Mouse (Mus musculus): ENCODE measurements around the gene Ctnna3. TPM values are rescaled to one million over a fixed set of nuclear protein-coding genes. Genes with fewer than 3 reads are reported as not detected.
"Not testable (repeated sequence)": the region's sequence is repeated elsewhere in the genome, so short reads cannot be mapped to it uniquely, and the experiment has no call there.

Ctnna3 gene
- polyA plus RNA-seq, 1 experiment from 2014 or later: 0.39 TPM

- Histone ChIP-seq H3K4me2 (no peak overlapping the region), H3K27ac (ENCODE audit: low read depth) (no peak overlapping the region), H3K4me1 (ENCODE audit: insufficient read depth) (no peaks in the 10 kb centered on the region), H3K9me3 (ENCODE audit: low read depth, low read length) (no peaks in the 10 kb centered on the region), H3K4me3 (ENCODE audit: low read depth, low read length) (no peak overlapping the region), H3K36me3 (ENCODE audit: insufficient read depth) (no peaks in the 10 kb centered on the region), H3K27me3 (ENCODE audit: insufficient read depth, low read length) (no peaks in the 10 kb centered on the region), H3K9ac (no peak overlapping the region)
- ATAC-seq (ENCODE audit: insufficient read depth): peak; percentile 52; the same call in 1 of the 2 replicates
- 31% methylated on average over 3 of the region's 3 CpGs for WGBS
- peak; percentile 48 for DNase-seq
- TF ChIP-seq CTCF (IDR thresholded peaks at IDR 0.05; ENCODE audit: low read depth): no peak
These were observed 1563.0 kb downstream of the Ctnna3 start for GRCm38 (mm10) chr10:64992871-64993270.

GRCm38 (mm10) chr10:65013525-65013924 is 1583.6 kb downstream of the Ctnna3 start:
- no peaks in the 10 kb centered on the region for H3K27me3 ChIP-seq (ENCODE audit: insufficient read depth, low read length)
- H3K9me3 ChIP-seq (ENCODE audit: low read depth, low read length): no peaks in the 10 kb centered on the region
- no peak overlapping the region for H3K27ac ChIP-seq (ENCODE audit: low read depth)
- no peak overlapping the region for H3K4me3 ChIP-seq (ENCODE audit: low read depth, low read length)
- H3K36me3 ChIP-seq (ENCODE audit: insufficient read depth): no peaks in the 10 kb centered on the region
- no peaks in the 10 kb centered on the region for H3K4me1 ChIP-seq (ENCODE audit: insufficient read depth)
- H3K4me2 ChIP-seq: no peak overlapping the region
- no peak for ATAC-seq (ENCODE audit: insufficient read depth)
- TF ChIP-seq CTCF (IDR thresholded peaks at IDR 0.05; ENCODE audit: low read depth): no peak
- DNase-seq: no peak
- H3K9ac ChIP-seq: no peak overlapping the region

- Histone ChIP-seq H3K4me3 (ENCODE audit: low read depth, low read length) (no peak overlapping the region), H3K9ac (no peak overlapping the region), H3K27ac (ENCODE audit: low read depth) (no peak overlapping the region), H3K9me3 (ENCODE audit: low read depth, low read length) (no peaks in the 10 kb centered on the region), H3K36me3 (ENCODE audit: insufficient read depth) (no peaks in the 10 kb centered on the region), H3K4me2 (no peak overlapping the region), H3K4me1 (ENCODE audit: insufficient read depth) (no peaks in the 10 kb centered on the region), H3K27me3 (ENCODE audit: insufficient read depth, low read length) (no peaks in the 10 kb centered on the region)
- ATAC-seq (ENCODE audit: insufficient read depth) (no peak), DNase-seq (no peak)
- TF ChIP-seq CTCF (IDR thresholded peaks at IDR 0.05; ENCODE audit: low read depth): no peak
- WGBS: 78% methylated on average over 2 of the region's 2 CpGs
These were observed 1592.8 kb downstream of the Ctnna3 start for GRCm38 (mm10) chr10:65022667-65023066.

- not testable (repeated sequence) for H3K27ac ChIP-seq (ENCODE audit: low read depth); H3K9me3 ChIP-seq (ENCODE audit: low read depth, low read length); H3K9ac ChIP-seq; H3K4me1 ChIP-seq (ENCODE audit: insufficient read depth); H3K4me3 ChIP-seq (ENCODE audit: low read depth, low read length); ATAC-seq (ENCODE audit: insufficient read depth); H3K4me2 ChIP-seq; DNase-seq; H3K27me3 ChIP-seq (ENCODE audit: insufficient read depth, low read length); H3K36me3 ChIP-seq (ENCODE audit: insufficient read depth)
- WGBS: 75% methylated on average over 1 of the region's 1 CpGs
These were observed 1603.6 kb downstream of the Ctnna3 start for GRCm38 (mm10) chr10:65033516-65033915.

Other genes with a start within 250 kb of the Ctnna3 start
- 0.09 and 0.41 TPM in 2 replicates for gene Mypn, start 226.1 kb upstream of the Ctnna3 start, polyA plus RNA-seq (2014; fragmentation: Nextera tagmentation; extraction: Ambion mirVana)
- gene Herc4, start 186.3 kb upstream of the Ctnna3 start, polyA plus RNA-seq (2014; fragmentation: Nextera tagmentation; extraction: Ambion mirVana): 40.5 and 44.6 TPM in 2 replicates
- 8.5 and 11.2 TPM in 2 replicates for gene Sirt1, start 48.4 kb upstream of the Ctnna3 start, polyA plus RNA-seq (2014; fragmentation: Nextera tagmentation; extraction: Ambion mirVana)
- gene Dnajc12, start 47.7 kb upstream of the Ctnna3 start, polyA plus RNA-seq (2014; fragmentation: Nextera tagmentation; extraction: Ambion mirVana): 10.6 and 10.8 TPM in 2 replicates
- not detected in 2 replicates for gene Gm7075, start 8.3 kb upstream of the Ctnna3 start, polyA plus RNA-seq (2014; fragmentation: Nextera tagmentation; extraction: Ambion mirVana)

All from lung, embryonic 14.5 days (tissue).